Mouse (Mus musculus): ENCODE results near the gene Rps6kb1. TPM values are rescaled to one million over a fixed set of nuclear protein-coding genes. Genes with fewer than 3 reads are reported as not detected.
"Not testable (repeated sequence)": the region's sequence is repeated elsewhere in the genome, so short reads cannot be mapped to it uniquely, and the experiment has no call there.

Gene Rps6kb1
- polyA plus RNA-seq, 1 experiment from 2014 or later, result 56.8 TPM

DNA sequence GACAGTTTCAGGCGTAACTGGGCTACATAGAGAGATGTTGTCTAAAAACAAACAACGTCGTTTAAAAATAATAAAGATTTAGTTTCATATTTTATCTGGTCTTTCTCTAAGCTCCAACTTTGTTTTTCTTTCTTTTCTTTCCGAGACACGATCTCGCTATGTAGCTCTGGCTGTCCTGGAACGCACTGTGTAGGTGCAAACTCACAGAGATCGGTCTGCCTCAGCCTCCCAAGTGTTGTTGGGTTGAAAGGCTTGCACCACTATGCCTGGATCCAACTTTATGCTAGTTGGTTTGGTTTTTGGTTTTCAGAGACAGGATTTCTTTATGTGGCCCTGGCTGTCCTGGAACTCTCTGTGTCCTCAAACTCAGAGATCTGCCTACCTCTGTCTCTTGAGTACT, 951 bp upstream of the Rps6kb1 start:
- H3K4me3 ChIP-seq (ENCODE audit: low read length), result peak overlapping the region; percentile 82

DNA sequence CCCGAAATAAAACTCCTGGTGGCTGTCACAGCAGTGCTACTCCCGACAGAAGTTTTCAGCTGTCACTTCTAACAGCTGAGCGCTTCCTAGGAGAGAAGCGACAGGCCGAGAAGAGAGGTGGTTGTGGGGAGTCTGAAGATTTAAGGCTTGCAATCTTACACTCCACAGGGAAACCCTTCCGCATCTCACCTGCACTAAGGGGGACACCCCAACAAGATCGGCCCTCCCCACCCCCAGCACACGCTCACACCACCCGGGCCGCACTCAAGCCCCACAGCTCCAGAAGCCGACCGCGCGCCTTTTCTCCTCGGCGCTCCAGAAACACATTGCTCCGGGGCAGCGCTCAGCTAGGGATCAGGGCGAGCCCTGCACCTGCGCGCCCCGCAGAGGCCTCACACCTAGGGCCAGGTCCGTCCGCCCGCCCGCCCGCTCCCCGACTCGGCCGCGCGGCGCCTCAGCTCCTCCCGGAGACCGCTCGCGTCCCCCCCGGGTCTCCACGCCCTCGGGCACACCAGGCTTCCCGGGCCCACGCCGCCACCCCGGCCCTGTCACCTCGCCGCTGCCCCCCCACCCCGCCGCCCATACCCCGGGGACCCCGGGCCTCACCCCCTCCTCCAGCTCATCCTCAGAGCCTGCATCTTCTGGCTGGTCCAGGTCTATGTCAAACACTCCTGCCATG, 506 bp downstream of the Rps6kb1 start:
- Histone ChIP-seq H3K27ac (ENCODE audit: low read length) (peak overlapping the region; percentile 90), H3K4me3 (ENCODE audit: low read length) (peak overlapping the region; percentile 82), H3K9ac (ENCODE audit: low read depth, low read length) (peak overlapping the region; percentile 99), H3K4me1 (ENCODE audit: control insufficient read depth, insufficient read depth, low read length) (peaks cover 13% of the 10 kb centered on the region), H3K4me2 (ENCODE audit: low read depth, low read length) (peak overlapping the region; percentile 73), H3K9me3 (ENCODE audit: control insufficient read depth, low read length) (no peaks in the 10 kb centered on the region), H3K36me3 (ENCODE audit: control insufficient read depth, insufficient read depth, low read length) (no peaks in the 10 kb centered on the region), H3K27me3 (replicated peaks; ENCODE audit: control insufficient read depth, insufficient read depth, low read length) (no peaks in the 10 kb centered on the region)
- peak; percentile 82 for ATAC-seq
- under 1% methylated on average over 38 of the region's 50 CpGs for WGBS

More for the DNA sequence above, 951 bp upstream of the Rps6kb1 start:
- Histone ChIP-seq H3K27ac (ENCODE audit: low read length) (peak overlapping the region; percentile 79), H3K27me3 (replicated peaks; ENCODE audit: control insufficient read depth, insufficient read depth, low read length) (no peaks in the 10 kb centered on the region), H3K9me3 (ENCODE audit: control insufficient read depth, low read length) (no peaks in the 10 kb centered on the region), H3K9ac (ENCODE audit: low read depth, low read length) (peak overlapping the region; percentile 65), H3K36me3 (ENCODE audit: control insufficient read depth, insufficient read depth, low read length) (no peaks in the 10 kb centered on the region), H3K4me1 (ENCODE audit: control insufficient read depth, insufficient read depth, low read length) (peaks cover 13% of the 10 kb centered on the region), H3K4me2 (ENCODE audit: low read depth, low read length) (peak overlapping the region; percentile 70)
- 81% methylated on average over 8 of the region's 8 CpGs for WGBS
- ATAC-seq, result no peak

GRCm38 (mm10) chr11:86542851-86543250, 1.8 kb downstream of the Rps6kb1 start:
- Histone ChIP-seq H3K27me3 (replicated peaks; ENCODE audit: control insufficient read depth, insufficient read depth, low read length) (no peaks in the 10 kb centered on the region), H3K4me1 (ENCODE audit: control insufficient read depth, insufficient read depth, low read length) (peaks cover 13% of the 10 kb centered on the region), H3K9me3 (ENCODE audit: control insufficient read depth, low read length) (no peaks in the 10 kb centered on the region), H3K4me3 (ENCODE audit: low read length) (no peak overlapping the region), H3K36me3 (ENCODE audit: control insufficient read depth, insufficient read depth, low read length) (no peaks in the 10 kb centered on the region), H3K27ac (ENCODE audit: low read length) (no peak overlapping the region), H3K4me2 (ENCODE audit: low read depth, low read length) (no peak overlapping the region), H3K9ac (ENCODE audit: low read depth, low read length) (no peak overlapping the region)
- WGBS, result 87% methylated on average over 1 of the region's 1 CpGs
- ATAC-seq, result no peak

DNA sequence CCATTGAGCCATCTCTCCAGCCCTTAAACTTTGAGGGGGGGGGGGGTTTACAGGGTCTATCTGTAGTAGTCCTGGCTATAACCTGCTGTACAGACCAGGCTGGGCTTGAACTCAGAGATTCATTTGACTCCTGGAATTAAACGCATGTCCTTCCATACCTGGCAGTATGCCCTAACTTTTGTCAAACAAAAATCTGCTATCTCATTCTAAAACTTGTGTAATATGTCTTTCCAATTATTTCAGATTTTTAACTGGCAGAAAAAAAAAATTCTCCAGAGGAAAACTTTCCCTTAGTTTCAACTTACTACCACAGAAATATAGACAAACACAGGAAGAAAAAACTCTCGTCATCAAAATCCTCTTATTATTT, 4.1 kb downstream of the Rps6kb1 start:
- ATAC-seq, result no peak

GRCm38 (mm10) chr11:86539716-86540475, 4.7 kb downstream of the Rps6kb1 start:
- H3K4me3 ChIP-seq (ENCODE audit: low read length), result no peak overlapping the region
- no peak overlapping the region for H3K4me2 ChIP-seq (ENCODE audit: low read depth, low read length)
- no peaks in the 10 kb centered on the region for H3K36me3 ChIP-seq (ENCODE audit: control insufficient read depth, insufficient read depth, low read length)
- H3K27me3 ChIP-seq (replicated peaks; ENCODE audit: control insufficient read depth, insufficient read depth, low read length), result no peaks in the 10 kb centered on the region
- 87% methylated on average over 6 of the region's 6 CpGs for WGBS
- H3K27ac ChIP-seq (ENCODE audit: low read length), result no peak overlapping the region
- H3K4me1 ChIP-seq (ENCODE audit: control insufficient read depth, insufficient read depth, low read length), result peaks cover 8% of the 10 kb centered on the region
- no peak for ATAC-seq
- no peak overlapping the region for H3K9ac ChIP-seq (ENCODE audit: low read depth, low read length)
- no peaks in the 10 kb centered on the region for H3K9me3 ChIP-seq (ENCODE audit: control insufficient read depth, low read length)

More for the DNA sequence above, 4.1 kb downstream of the Rps6kb1 start:
- WGBS, result 81% methylated on average over 2 of the region's 2 CpGs
- no peak overlapping the region for H3K9ac ChIP-seq (ENCODE audit: low read depth, low read length)
- H3K27ac ChIP-seq (ENCODE audit: low read length), result no peak overlapping the region
- H3K36me3 ChIP-seq (ENCODE audit: control insufficient read depth, insufficient read depth, low read length), result no peaks in the 10 kb centered on the region
- H3K4me1 ChIP-seq (ENCODE audit: control insufficient read depth, insufficient read depth, low read length), result peaks cover 9% of the 10 kb centered on the region
- H3K4me2 ChIP-seq (ENCODE audit: low read depth, low read length), result no peak overlapping the region
- H3K9me3 ChIP-seq (ENCODE audit: control insufficient read depth, low read length), result no peaks in the 10 kb centered on the region
- H3K27me3 ChIP-seq (replicated peaks; ENCODE audit: control insufficient read depth, insufficient read depth, low read length), result no peaks in the 10 kb centered on the region
- H3K4me3 ChIP-seq (ENCODE audit: low read length), result no peak overlapping the region

DNA sequence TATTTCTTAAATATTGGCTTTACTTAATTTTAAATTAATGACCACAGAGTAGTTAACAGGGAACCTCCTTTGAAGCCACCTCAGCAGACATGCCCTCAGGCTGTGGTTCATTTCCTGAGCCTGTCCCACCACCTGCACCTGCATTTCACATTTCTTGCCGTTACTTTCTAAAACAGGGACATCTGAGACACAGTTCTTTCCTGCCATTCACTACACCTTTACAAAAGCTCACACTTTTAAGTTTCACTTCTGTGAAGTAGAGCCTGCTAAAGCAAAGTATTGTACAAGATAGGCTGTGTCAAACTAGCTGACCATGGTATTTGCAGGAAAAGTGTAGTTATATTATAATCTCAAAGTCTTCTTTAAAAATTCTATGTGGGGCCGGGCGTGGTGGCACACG, 5.8 kb downstream of the Rps6kb1 start:
- Histone ChIP-seq H3K9me3 (ENCODE audit: control insufficient read depth, low read length) (no peaks in the 10 kb centered on the region), H3K4me2 (ENCODE audit: low read depth, low read length) (no peak overlapping the region), H3K4me3 (ENCODE audit: low read length) (no peak overlapping the region), H3K27ac (ENCODE audit: low read length) (no peak overlapping the region), H3K9ac (ENCODE audit: low read depth, low read length) (no peak overlapping the region), H3K36me3 (ENCODE audit: control insufficient read depth, insufficient read depth, low read length) (no peaks in the 10 kb centered on the region), H3K4me1 (ENCODE audit: control insufficient read depth, insufficient read depth, low read length) (peaks cover 8% of the 10 kb centered on the region), H3K27me3 (replicated peaks; ENCODE audit: control insufficient read depth, insufficient read depth, low read length) (no peaks in the 10 kb centered on the region)
- ATAC-seq, result no peak
- 93% methylated on average over 4 of the region's 4 CpGs for WGBS

DNA sequence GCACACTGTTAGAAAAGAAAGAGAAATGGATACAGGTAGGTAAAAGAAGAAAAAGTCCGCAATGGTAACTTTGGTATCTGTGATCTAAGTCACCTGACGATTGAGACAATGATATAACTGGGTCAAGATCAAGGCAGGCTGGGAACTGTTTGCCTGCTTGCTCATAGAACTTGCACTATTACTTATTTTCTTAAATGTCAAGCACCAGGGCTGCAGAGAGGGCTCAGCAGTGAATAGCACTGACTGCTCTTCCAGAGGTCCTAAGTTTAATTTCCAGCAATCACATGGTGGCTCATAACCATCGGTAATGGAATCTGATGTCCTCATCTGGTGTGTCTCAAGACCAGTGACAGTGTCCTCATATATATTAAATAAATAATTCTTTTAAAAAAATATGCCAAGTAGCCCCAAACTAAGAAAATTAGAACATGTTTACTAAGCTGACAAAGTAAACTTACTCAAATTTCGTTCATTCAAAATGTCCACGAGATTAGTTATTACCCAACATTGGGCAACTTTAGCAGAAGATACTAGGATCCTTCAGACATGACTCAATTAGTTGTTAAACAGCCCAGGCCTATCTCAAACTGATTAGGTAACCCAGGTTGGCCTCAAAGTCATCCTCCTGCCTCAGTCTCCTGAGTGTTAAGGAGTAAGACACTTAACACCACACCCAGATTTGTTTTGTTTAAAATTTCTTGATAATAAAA, 10.2 kb downstream of the Rps6kb1 start:
- no peaks in the 10 kb centered on the region for H3K27me3 ChIP-seq (replicated peaks; ENCODE audit: control insufficient read depth, insufficient read depth, low read length)
- no peaks in the 10 kb centered on the region for H3K9me3 ChIP-seq (ENCODE audit: control insufficient read depth, low read length)
- ATAC-seq, result no peak
- 87% methylated on average over 5 of the region's 5 CpGs for WGBS
- no peak overlapping the region for H3K9ac ChIP-seq (ENCODE audit: low read depth, low read length)
- no peaks in the 10 kb centered on the region for H3K4me1 ChIP-seq (ENCODE audit: control insufficient read depth, insufficient read depth, low read length)
- no peak overlapping the region for H3K4me2 ChIP-seq (ENCODE audit: low read depth, low read length)
- no peak overlapping the region for H3K4me3 ChIP-seq (ENCODE audit: low read length)
- no peaks in the 10 kb centered on the region for H3K36me3 ChIP-seq (ENCODE audit: control insufficient read depth, insufficient read depth, low read length)
- no peak overlapping the region for H3K27ac ChIP-seq (ENCODE audit: low read length)

DNA sequence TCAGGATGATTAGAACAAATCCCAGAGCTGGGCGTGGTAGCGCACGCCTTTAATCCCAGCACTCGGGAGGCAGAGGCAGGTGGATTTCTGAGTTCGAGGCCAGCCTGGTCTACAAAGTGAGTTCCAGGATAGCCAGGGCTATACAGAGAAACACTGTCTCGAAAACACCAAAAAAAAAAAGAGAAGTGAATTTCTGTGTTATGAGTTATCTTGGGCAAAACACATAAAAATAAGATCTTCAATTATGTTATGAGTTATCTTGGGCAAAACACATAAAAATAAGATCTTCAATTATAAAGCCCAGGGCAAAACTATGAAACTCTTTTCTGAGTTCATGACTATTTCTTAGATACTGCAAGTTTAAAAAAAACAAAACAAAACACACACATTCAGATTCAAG, 11.3 kb downstream of the Rps6kb1 start:
- WGBS, result 91% methylated on average over 6 of the region's 6 CpGs
- H3K9me3 ChIP-seq (ENCODE audit: control insufficient read depth, low read length); H3K9ac ChIP-seq (ENCODE audit: low read depth, low read length); H3K4me2 ChIP-seq (ENCODE audit: low read depth, low read length); H3K4me3 ChIP-seq (ENCODE audit: low read length); H3K27me3 ChIP-seq (replicated peaks; ENCODE audit: control insufficient read depth, insufficient read depth, low read length); H3K4me1 ChIP-seq (ENCODE audit: control insufficient read depth, insufficient read depth, low read length); H3K27ac ChIP-seq (ENCODE audit: low read length); H3K36me3 ChIP-seq (ENCODE audit: control insufficient read depth, insufficient read depth, low read length); ATAC-seq: not testable (repeated sequence)

DNA sequence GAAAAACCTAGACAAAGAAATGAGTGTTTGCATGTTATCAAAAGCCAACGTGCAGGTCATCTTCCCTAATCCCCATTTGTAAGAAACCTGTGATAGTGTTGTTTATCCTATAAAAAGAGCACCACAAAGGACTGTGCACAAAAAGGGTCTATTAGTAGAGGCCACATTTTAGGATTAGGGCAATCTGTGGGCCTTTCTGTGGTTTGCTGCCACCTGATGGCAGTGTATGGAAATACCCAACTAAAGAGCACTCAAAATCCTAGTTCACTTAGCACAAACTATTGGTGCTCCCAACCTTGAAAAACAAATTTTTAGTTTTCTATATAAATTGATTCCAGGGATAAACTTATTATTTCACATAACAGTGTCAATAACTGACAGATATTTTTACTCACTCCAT, 11.8 kb downstream of the Rps6kb1 start:
- Histone ChIP-seq H3K27me3 (replicated peaks; ENCODE audit: control insufficient read depth, insufficient read depth, low read length) (no peaks in the 10 kb centered on the region), H3K4me3 (ENCODE audit: low read length) (no peak overlapping the region), H3K27ac (ENCODE audit: low read length) (no peak overlapping the region), H3K4me1 (ENCODE audit: control insufficient read depth, insufficient read depth, low read length) (no peaks in the 10 kb centered on the region), H3K36me3 (ENCODE audit: control insufficient read depth, insufficient read depth, low read length) (no peaks in the 10 kb centered on the region), H3K4me2 (ENCODE audit: low read depth, low read length) (no peak overlapping the region), H3K9me3 (ENCODE audit: control insufficient read depth, low read length) (no peaks in the 10 kb centered on the region), H3K9ac (ENCODE audit: low read depth, low read length) (no peak overlapping the region)
- WGBS, result 60% methylated on average over 1 of the region's 1 CpGs
- ATAC-seq, result no peak

Data from intestine, embryonic 16.5 days (tissue).